Mouse (Mus musculus) myocyte (in vitro differentiated cells): Measurements from ENCODE around the gene Mnt.
A peak's percentile ranks its signal among the peaks of the same experiment; 100 is the strongest.

ENCODE experiments used
- E2F4 ChIP-seq: IDR thresholded peaks from one replicate; pipeline ENCODE4 v1.6.1; 2011; ENCODE audit warnings: mild to moderate bottlenecking, control low read depth, moderate library complexity; ENCODE audit not compliant: insufficient read depth
- MAX ChIP-seq: IDR thresholded peaks from one replicate; pipeline ENCODE4 v1.6.1; 2011; ENCODE audit warnings: low read depth, mild to moderate bottlenecking, control low read depth
- MYOG ChIP-seq, 3 experiments: IDR thresholded peaks; one replicate each; pipeline ENCODE4 v1.6.1; 2011; ENCODE audit warnings: control low read depth in 2 of 3, low read depth in 2 of 3, mild to moderate bottlenecking in 2 of 3; ENCODE audit not compliant: insufficient read length in 2 of 3, control insufficient read depth in 1 of 3, insufficient read depth in 1 of 3
- POLR2A ChIP-seq: IDR thresholded peaks from one replicate; pipeline ENCODE4 v1.6.1; 2011; ENCODE audit warnings: low read depth, mild to moderate bottlenecking, control low read depth, moderate library complexity; ENCODE audit not compliant: insufficient read length
- POLR2AphosphoS2 ChIP-seq: IDR thresholded peaks from one replicate; pipeline ENCODE4 v1.6.1; 2011; ENCODE audit warnings: low read depth, control low read depth; ENCODE audit not compliant: insufficient read length
- REST ChIP-seq: IDR thresholded peaks from one replicate; pipeline ENCODE4 v1.6.1; 2011; ENCODE audit warnings: mild to moderate bottlenecking, control low read depth, moderate library complexity; ENCODE audit not compliant: insufficient read depth, insufficient read length
- TCF12 ChIP-seq: IDR thresholded peaks from one replicate; pipeline ENCODE4 v1.6.1; 2011; ENCODE audit warnings: mild to moderate bottlenecking, control low read depth; ENCODE audit not compliant: poor library complexity, insufficient read depth, severe bottlenecking
- TCF3 ChIP-seq: IDR thresholded peaks from one replicate; pipeline ENCODE4 v1.6.1; 2011; ENCODE audit warnings: low read depth, control low read depth; ENCODE audit not compliant: insufficient read length
- USF1 ChIP-seq: IDR thresholded peaks from one replicate; pipeline ENCODE4 v1.6.1; 2011; ENCODE audit warnings: low read depth, mild to moderate bottlenecking, control low read depth, moderate library complexity

GRCm38 (mm10) chr11:74870991-74871622, 40.4 kb downstream of the Mnt start:
- TF ChIP-seq USF1 (no peak), MAX (no peak), POLR2A (no peak), MYOG (IDR thresholded peaks at IDR 0.05; ENCODE audit: control insufficient read depth in 1 of 3, insufficient read depth in 1 of 3, insufficient read length in 2 of 3, low read depth in 2 of 3) (peak in 1 of 3 experiments; percentile 61), POLR2AphosphoS2 (no peak), TCF12 (no peak), REST (no peak), E2F4 (no peak), TCF3 (no peak)
